Mouse (Mus musculus) frontal cortex, postnatal 36 days (tissue): ENCODE results near the gene Knstrn.
A peak's percentile ranks its signal among the peaks of the same experiment; 100 is the strongest.

Experiments used
- DNase-seq, 2 experiments: peaks; one replicate each; pipeline ENCODE4 v3.0.0; 2022; ENCODE audit warnings: low spot score in 2 of 2

Gene Knstrn

GRCm38 (mm10) chr2:118790551-118791525 is 23.0 kb upstream of the Knstrn start:
- DNase-seq = peak in 1 of 2 experiments; percentile 57

GRCm38 (mm10) chr2:118791591-118792258 is 22.1 kb upstream of the Knstrn start:
- no peak for DNase-seq

- DNase-seq = no peak
These were observed 21.6 kb upstream of the Knstrn start for GRCm38 (mm10) chr2:118792259-118792613.

- DNase-seq = no peak
These were observed 20.2 kb upstream of the Knstrn start for GRCm38 (mm10) chr2:118793636-118794035.

DNA sequence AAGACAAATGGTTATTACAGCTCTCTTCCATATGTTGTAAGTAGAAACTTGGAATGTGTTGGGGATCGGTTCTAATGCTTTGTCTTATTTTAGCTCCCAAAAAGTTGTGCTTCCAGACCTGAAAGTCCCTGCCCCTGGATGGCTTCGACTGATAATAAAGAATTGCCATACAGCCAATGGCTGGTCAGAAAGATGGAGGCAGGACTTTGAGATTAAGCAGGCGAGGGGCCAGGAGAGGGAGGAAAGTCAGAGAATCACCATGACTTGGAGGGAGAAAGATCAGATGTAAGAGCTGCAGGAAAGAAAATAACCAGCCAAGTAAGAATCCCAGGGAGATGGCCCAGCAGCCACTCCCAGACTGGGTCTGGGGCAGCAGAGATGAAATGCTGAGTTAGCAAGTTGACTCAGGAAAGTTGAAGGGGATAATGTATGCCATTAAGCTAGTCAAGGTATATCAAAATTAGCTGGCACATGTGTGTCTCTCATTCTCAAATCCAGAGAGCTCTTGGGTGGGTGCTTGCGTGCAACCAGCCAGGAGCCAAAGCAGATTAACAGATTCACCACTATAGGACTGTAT is 11.2 kb upstream of the Knstrn start:
- DNase-seq = no peak

DNA sequence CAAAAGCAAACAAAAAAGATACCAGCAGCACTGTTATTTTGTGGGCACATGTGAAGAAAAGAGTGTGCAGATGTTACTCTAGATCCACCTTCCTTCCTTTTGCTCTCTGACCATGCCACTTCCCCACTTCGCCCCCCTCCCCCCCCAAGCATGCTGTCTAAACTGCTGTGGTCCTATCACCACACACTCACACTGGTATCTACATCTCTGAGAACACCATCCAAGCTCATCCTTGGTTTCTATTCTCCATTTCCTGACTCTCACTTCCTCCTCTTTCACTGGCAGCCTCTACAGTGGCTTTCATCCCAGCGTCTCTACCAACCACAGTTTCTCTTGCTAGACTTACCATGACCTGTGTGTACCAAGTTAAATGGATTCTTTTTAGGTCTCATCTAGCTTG is 9.3 kb upstream of the Knstrn start:
- DNase-seq = no peak

DNA sequence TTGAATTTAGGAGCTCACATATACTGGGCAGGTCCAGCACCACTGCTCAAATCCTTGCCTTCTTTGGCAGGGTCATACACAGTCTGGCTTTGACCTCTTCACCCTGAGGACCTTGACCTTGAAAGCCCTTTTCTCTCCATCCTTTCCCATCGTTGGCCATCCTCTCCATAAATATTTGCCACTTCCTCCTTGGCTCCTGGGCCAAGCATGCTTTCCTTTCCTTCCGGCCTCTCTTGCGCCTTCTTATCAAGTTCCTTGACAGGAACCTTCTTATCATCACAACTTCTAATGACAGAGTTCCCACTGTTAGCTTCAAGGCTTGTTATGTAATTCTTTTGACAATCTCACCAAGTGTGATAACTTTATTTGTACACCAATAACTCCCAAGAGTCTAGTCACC is 8.7 kb upstream of the Knstrn start:
- no peak for DNase-seq

DNA sequence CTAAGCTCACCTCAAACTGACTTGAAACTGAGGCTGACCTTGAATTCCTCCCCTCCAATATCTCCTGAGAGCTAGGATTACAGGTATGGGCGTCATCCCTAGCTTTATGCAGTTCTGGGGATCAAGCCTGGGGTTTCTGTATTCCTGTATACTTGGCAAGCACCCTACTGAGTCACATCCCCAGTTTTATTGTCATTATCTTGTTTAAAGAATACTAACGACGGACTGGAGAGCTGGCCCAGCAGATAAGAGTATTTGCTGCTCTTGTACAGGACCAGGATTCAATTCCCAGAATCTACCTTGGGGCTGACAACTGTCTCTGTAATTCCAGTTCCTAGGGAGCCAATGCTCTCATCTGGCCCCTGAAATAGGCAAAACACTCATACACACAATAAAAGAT is 8.0 kb upstream of the Knstrn start:
- DNase-seq = no peak

GRCm38 (mm10) chr2:118806860-118807259 is 6.9 kb upstream of the Knstrn start:
- peak in 1 of 2 experiments; percentile 42 for DNase-seq

DNA sequence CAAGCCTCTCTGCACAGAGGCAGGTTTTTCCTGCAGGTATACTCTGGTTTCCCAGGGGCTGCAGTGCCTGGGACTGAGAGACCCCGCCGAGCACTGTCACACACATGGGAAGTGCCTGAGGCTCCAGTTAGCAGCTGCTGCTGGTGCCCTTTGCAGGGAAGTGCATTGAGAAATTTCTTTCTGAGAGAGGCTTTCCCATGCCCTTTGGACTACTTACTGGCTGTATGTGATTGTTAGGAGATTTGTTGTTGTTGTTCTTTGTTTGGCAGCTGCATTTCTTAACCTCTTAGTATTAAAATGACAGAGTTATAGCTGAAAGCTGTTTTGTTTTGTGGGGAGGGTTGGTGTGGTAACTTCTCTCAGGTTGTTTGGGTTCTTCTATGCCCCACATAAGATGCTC is 2.9 kb upstream of the Knstrn start:
- DNase-seq = no peak

GRCm38 (mm10) chr2:118812724-118813123 is 1.1 kb upstream of the Knstrn start:
- DNase-seq = no peak

- DNase-seq = no peak
These were observed 9.0 kb downstream of the Knstrn start for GRCm38 (mm10) chr2:118822800-118823199.

DNA sequence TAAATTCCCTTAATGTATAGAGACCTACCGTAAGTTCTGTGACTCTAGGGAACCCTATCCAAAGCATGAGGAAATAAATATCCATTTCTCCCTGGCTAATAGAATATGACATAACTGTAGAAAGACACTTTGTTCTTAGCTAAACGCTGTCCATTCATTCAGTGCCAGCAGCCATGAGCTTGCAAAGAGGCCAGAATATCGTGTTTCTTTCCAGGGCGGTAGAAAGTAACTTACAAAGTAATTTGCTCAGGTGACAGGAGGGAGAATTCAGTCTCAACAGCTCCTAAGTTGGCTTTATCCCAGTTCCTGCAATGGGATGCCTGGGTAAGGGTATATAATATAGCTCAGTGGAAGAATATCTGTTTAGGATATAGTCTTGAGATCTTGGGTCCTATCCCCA is 10.6 kb downstream of the Knstrn start:
- no peak for DNase-seq

GRCm38 (mm10) chr2:118829096-118829495 is 15.3 kb downstream of the Knstrn start:
- no peak for DNase-seq

DNA sequence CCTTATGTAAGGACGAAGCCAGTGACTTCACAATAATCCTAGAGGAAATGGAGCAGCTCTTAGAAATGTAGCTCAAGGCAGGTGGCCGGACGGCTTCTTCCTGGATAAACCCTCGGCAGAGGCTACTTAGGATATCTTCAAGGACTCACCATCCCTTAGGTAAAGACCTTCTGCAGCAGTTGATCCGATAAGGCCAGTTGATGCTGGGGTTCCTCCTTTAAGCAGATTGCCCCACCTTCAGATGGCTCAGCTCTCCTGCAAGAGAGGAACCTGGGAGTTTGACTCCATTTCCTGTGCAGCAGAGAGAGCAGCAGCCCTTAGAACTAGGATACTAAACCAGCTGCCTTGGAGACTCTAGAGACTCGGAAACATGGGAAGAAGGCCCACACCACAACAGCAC is 20.3 kb downstream of the Knstrn start:
- DNase-seq = no peak

- no peak for DNase-seq
These were observed 21.3 kb downstream of the Knstrn start for GRCm38 (mm10) chr2:118835115-118835514.

DNA sequence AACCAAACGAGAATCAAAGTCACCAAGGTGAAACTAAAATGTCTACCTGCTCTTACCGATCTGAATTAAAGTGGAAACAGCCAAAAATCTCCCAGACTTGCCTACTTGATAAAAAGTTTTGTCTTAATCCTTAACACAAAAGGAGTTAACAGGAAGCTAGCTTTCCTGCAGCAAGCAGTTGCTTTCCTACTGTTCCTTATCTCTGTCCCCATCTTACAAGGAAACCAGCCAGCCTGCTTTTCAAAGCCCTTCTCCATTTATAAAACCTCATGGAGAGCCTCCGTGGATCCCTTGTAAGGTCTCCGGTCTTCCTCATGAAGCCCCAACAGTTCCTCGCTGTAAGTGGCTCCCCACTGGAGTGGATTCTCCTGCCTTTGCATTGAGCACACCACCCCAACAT is 24.5 kb downstream of the Knstrn start:
- no peak for DNase-seq

- DNase-seq = no peak
These were observed 27.4 kb downstream of the Knstrn start for GRCm38 (mm10) chr2:118841186-118841585.

- no peak for DNase-seq
These were observed 28.0 kb downstream of the Knstrn start for GRCm38 (mm10) chr2:118841774-118842173.

DNA sequence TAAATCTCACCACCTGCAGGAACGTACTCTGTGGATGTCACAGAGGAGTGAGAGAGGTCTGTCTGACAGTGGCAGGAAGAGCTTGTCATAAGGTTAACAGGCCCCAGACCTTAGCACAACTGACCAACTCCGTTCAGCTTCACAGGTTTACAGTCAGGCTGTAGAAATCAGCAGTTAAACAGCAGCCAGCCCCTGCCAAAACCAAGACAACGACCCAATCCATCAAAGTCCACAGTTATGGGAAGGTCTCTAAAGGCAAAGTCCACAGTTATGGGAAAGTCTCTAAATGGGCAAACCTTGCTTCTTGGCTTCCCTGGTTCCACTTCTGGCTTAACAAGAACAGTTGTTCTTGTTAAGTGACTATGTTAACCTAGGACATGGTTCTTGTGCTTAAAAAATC is 30.6 kb downstream of the Knstrn start:
- DNase-seq = no peak

GRCm38 (mm10) chr2:118846246-118846645 is 32.4 kb downstream of the Knstrn start:
- DNase-seq = no peak

DNA sequence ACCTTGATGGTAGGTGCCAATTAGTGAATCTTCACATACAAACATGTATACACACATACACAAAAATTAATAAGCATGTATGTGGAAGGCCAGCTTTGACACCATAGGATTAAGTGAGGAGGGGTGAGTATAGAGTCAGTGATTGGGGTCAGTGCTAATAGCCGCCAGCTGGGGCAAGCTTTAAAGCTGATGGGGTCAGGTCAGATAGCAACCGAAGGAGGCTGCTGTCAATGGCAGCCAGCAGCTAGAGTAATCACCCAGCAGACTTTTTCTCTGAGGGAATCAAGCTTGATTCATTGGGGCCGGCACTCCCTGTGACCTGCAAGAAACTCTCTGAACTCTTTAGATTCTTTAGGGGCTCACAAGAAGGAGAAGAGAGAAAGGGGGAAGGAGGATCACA is 38.0 kb downstream of the Knstrn start:
- no peak for DNase-seq
